Mouse (Mus musculus) heart, embryonic 11.5 days (tissue): ENCODE results near the gene Ddo. TPM values are rescaled to one million over a fixed set of nuclear protein-coding genes. Genes with fewer than 3 reads are reported as not detected.

Source experiments
- ATAC-seq: fragments of 200-750 bp; cut with Nextera tagmentation; replicated peaks from 2 replicates; pipeline ENCODE4 v1.8.0; 2017; ENCODE audit warnings: moderate library complexity; ENCODE audit not compliant: insufficient number of reproducible peaks, low FRiP score, low TSS enrichment
- H3K27ac ChIP-seq: fragments of 300-500 bp; sonication (generic); 2 replicates; pipeline ENCODE4 v1.5.1; 2014; ENCODE audit warnings: mild to moderate bottlenecking, low read depth, low read length
- H3K27me3 ChIP-seq: fragments of 300-500 bp; sonication (generic); 2 replicates; pipeline ENCODE4 v1.6.1; 2014; ENCODE audit warnings: mild to moderate bottlenecking, low read length, mixed read lengths; ENCODE audit not compliant: control insufficient read depth, insufficient read depth
- H3K36me3 ChIP-seq: fragments of 300-500 bp; sonication (generic); 2 replicates; pipeline ENCODE4 v1.6.1; 2014; ENCODE audit warnings: mild to moderate bottlenecking, low read length, moderate library complexity, mixed read lengths; ENCODE audit not compliant: control insufficient read depth, insufficient read depth
- H3K4me1 ChIP-seq: fragments of 300-500 bp; sonication (generic); 2 replicates; pipeline ENCODE4 v1.6.1; 2014; ENCODE audit warnings: low read length; ENCODE audit not compliant: control insufficient read depth, insufficient read depth
- H3K4me2 ChIP-seq: fragments of 300-500 bp; sonication (generic); 2 replicates; pipeline ENCODE4 v1.6.1; 2014; ENCODE audit warnings: mild to moderate bottlenecking, moderate library complexity
- H3K4me3 ChIP-seq: fragments of 300-500 bp; sonication (generic); 2 replicates; pipeline ENCODE4 v1.5.1; 2014; ENCODE audit warnings: low read depth, low read length
- H3K9ac ChIP-seq: fragments of 300-500 bp; sonication (generic); 2 replicates; pipeline ENCODE4 v1.6.1; 2014; ENCODE audit warnings: mild to moderate bottlenecking, low read depth, low read length, moderate library complexity
- H3K9me3 ChIP-seq: fragments of 300-500 bp; sonication (generic); replicated peaks from 2 replicates; pipeline ENCODE4 v1.6.1; 2016; ENCODE audit warnings: low read length; ENCODE audit not compliant: control insufficient read depth
- WGBS: fragments of 180-500 bp; shearing (Covaris S2); extraction: QIAGEN DNeasy Blood & Tissue Kit; methylation state at CpG from one replicate; pipeline ENCODE4 v1.1.7; 2014; ENCODE audit not compliant: insufficient replicate concordance; 5-methylcytosine and 5-hydroxymethylcytosine counted together
- polyA plus RNA-seq: library from polyadenylated mRNA; unstranded; fragments of >200 nt; fragmentation: Nextera tagmentation; extraction: Ambion mirVana; gene quantifications from 2 replicates; pipeline ENCODE4 v1.2.1, GENCODE M21; 2014

Ddo gene
- polyA plus RNA-seq, 1 experiment from 2014 or later: 5.3 TPM

- Histone ChIP-seq H3K36me3 (no peaks in the 10 kb centered on the region), H3K4me3 (no peak overlapping the region), H3K4me1 (no peaks in the 10 kb centered on the region), H3K4me2 (no peak overlapping the region), H3K27me3 (no peaks in the 10 kb centered on the region), H3K9me3 (no peaks in the 10 kb centered on the region), H3K9ac (no peak overlapping the region), H3K27ac (no peak overlapping the region)
- no peak for ATAC-seq
- 77% methylated on average over 4 of the region's 4 CpGs for whole genome bisulfite sequencing
Observed at GRCm38 (mm10) chr10:40725471-40725870, 95.7 kb downstream of the Ddo start.

- no peaks in the 10 kb centered on the region for H3K9me3 ChIP-seq
- no peak overlapping the region for H3K9ac ChIP-seq
- no peaks in the 10 kb centered on the region for H3K4me1 ChIP-seq
- no peak overlapping the region for H3K4me3 ChIP-seq
- no peak overlapping the region for H3K4me2 ChIP-seq
- 57% methylated on average over 11 of the region's 11 CpGs for WGBS
- H3K27ac ChIP-seq: no peak overlapping the region
- no peaks in the 10 kb centered on the region for H3K36me3 ChIP-seq
- ATAC-seq: no peak
- no peaks in the 10 kb centered on the region for H3K27me3 ChIP-seq
Observed at GRCm38 (mm10) chr10:40726288-40726902, 96.6 kb downstream of the Ddo start.

GRCm38 (mm10) chr10:40726989-40727388, 97.2 kb downstream of the Ddo start:
- H3K4me1 ChIP-seq: no peaks in the 10 kb centered on the region
- ATAC-seq: no peak
- no peak overlapping the region for H3K27ac ChIP-seq
- no peak overlapping the region for H3K4me2 ChIP-seq
- no peaks in the 10 kb centered on the region for H3K36me3 ChIP-seq
- WGBS: 54% methylated on average over 5 of the region's 5 CpGs
- H3K27me3 ChIP-seq: no peaks in the 10 kb centered on the region
- no peaks in the 10 kb centered on the region for H3K9me3 ChIP-seq
- H3K4me3 ChIP-seq: no peak overlapping the region
- H3K9ac ChIP-seq: no peak overlapping the region

DNA sequence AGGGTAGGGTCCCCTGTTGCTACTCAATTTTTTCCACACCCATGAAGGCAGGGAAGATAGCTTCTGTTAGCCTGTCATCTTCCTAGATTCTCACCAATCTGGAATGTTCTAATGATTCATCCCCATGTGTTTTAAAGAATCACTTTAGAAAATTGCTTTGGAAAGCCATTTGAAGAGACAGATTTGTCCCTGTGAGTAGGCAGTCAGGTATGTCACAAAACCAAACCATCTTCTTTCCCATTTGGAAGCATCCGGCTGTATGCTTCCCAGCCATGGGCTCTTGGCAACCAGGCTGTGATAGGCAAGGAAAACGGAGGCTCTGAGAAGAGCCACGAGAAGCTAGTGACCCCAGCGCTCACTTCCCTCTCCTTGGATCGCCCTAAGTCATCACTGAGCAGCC, 100.4 kb downstream of the Ddo start:
- Histone ChIP-seq H3K36me3 (no peaks in the 10 kb centered on the region), H3K9me3 (no peaks in the 10 kb centered on the region), H3K4me2 (no peak overlapping the region), H3K4me3 (no peak overlapping the region), H3K27ac (no peak overlapping the region), H3K27me3 (no peaks in the 10 kb centered on the region), H3K4me1 (no peaks in the 10 kb centered on the region), H3K9ac (no peak overlapping the region)
- ATAC-seq: no peak
- 68% methylated on average over 5 of the region's 5 CpGs for WGBS

Other genes with a start within 250 kb of the Ddo start
- gene Slc22a16, start 59.7 kb upstream of the Ddo start, polyA plus RNA-seq: not detected in 2 replicates
- gene Mettl24, start 53.3 kb downstream of the Ddo start, polyA plus RNA-seq: 2.0 and 2.5 TPM in 2 replicates